Mouse (Mus musculus) frontal cortex, postnatal 10 days (tissue): Measurements from ENCODE around the gene Mob2.

Experiments used
- DNase-seq, 2 experiments: peaks; one replicate each; pipeline ENCODE4 v3.0.0; 2022; ENCODE audit warnings: low spot score in 2 of 2, mixed read lengths in 1 of 2

Mob2 gene

DNA sequence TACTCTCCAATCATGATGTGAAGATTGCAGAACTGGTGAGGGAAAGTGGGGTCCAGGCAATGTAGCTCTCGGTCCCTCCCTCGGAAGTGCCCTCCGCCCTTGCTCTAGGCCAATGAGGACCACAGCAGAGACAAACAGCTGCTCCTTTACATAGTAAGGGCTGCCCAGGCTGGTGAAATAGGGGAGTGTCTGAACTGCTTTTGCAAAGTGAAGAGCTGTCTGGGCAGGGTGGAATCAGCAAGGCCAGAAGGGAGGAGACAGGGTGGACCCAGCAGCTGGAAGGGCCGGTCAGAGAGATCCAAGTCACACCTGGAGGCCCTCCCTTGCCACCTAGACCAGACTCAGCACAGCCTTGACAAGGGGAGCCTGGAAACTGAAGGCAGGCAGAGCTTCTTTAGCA is 34.9 kb downstream of the Mob2 start:
- DNase-seq, result no peak

DNA sequence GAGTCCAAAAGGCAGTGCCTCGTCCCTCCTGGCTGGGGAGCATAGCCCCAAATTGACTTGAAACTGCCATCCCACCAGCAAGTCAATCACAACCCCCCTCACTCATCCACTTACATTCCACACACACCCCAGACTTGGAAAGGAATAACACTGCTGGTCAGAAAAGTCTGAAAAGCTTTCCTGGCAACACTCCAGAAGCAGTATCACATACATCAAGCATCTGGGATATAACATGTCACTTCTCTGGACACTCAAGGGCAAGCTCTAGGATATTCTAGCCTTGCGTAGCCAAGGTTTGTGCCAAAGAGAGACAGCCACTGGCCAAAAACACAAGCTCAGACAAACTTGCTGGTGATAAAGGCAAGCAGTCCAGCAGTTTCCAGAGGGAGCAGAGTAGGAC is 35.7 kb downstream of the Mob2 start:
- DNase-seq, result no peak

DNA sequence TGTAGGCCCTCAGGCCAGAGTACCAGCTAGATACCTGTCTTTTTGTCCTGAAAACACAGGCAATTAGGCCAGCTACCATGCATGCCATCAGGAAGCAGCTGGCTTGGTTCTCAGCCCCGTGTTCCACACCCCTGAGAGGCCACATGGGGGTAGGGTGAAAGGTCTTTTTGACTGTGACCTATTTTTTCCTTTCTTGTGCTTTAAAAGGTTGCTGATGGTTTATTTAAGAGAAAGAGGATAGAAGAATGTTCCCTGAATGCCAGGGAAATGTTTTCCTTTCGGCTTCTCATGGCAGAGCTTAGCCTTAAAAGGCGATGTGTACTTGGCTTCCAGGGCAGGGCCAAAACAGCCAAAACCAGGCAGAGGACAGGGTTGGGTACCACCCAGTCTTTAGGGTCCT is 40.0 kb downstream of the Mob2 start:
- DNase-seq, result no peak

DNA sequence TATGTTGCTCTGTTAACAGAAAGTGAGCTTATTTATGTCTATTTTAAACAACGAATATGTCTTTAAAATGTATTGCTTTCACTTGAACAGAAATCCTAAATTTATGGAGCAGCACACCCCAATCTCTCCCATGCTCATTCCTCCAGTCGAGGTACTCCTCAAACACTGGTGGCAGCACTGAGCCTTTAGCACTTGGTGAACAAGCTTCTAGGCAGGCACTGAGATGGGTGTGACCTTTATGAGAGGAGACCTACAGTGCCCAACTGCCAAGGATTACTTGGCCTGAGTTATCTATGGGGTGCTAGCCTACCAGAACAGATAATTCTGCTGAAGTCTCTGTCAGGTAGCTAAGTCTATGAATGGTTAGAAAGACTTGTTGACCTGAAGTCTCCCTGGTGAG is 41.2 kb downstream of the Mob2 start:
- no peak for DNase-seq

DNA sequence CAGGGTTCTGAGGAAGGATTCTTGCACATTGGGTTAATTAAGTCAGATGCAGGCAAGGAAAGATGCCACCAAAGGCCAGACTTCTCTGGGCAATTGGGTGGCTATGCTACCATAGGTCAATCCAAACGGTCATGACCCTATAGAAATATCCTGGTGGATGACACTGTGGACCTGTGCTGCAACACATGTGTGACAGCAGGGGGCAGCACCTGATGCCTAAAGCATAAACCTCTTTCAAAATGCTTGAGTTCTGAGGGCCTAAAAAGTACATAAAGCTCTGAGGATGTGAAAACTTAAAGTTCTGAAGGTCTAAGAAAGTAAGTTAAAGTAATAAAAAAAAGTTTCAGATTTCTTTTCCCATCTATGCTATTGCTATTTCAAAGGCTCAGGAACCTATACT is 44.3 kb downstream of the Mob2 start:
- DNase-seq, result no peak

DNA sequence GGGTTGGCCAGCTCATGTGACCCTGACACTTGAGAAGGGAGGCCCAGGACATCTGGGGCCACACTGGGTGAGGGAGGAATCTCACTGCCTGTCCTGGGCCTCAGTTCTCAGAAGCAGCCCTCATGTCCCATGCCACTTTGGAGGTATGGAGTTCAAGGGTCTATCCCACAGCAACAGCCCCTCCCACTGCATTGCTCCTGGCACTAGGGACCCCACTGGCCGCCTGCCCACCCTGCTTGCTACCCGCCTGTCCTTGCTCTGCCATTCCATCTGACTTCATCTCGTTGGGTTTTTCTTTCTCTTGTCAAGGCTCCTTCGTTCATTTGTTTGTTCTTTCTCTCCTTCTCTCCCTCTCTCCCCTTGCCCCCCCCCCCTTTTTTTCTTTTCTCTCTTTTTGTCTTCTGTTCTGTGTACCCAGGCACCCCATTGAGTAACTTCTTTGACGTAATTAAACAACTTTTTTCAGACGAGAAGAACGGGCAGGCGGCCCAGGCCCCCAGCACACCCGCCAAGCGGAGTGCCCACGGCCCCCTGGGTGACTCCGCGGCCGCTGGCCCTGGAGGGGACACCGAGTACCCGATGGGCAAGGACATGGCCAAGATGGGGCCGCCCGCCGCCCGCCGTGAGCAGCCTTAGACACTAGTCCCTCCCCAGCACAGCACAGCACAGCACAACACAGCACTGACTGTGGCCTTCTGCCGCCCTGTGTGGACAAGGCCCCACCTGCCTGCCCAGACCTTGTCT is 59.1 kb downstream of the Mob2 start:
- no peak for DNase-seq

DNA sequence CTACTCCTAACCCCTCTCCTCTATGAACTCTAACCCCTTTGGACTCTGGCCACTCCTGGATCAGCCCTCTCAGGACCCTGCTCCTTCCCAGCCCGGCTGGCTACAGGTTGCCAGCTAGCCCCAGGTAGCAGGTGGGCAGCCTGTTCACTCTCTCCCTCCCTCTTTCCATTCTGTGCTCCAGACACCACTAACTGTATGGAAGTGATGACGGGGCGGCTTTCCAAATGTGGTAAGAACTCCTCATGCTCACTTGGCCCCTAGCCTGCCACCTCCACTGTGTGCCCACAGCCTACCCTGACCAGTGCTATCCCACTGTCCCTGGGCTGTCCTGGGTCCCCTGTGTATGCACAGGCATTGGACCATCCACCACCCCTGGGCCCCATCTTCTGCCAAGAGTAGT is 60.2 kb downstream of the Mob2 start:
- DNase-seq, result no peak

DNA sequence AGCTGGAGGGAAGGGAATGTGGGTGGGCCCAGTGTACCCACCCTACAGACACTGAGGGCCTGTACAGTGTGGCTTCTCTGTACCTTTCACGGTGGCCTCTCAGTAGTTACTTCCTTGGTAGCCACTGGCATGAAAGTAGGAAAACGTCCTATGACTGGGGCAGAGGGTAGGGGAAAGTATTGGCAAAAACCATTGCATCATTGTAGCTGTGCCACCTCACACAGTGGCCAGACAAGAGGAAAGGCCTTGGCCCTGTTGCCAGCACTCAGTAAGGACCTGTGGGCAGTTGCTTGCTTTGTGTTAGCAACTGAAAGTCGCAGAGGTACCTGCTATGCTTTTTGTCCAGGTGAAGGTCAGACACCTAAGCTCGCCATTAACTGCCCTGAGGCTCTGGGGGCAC is 66.7 kb downstream of the Mob2 start:
- DNase-seq, result no peak

DNA sequence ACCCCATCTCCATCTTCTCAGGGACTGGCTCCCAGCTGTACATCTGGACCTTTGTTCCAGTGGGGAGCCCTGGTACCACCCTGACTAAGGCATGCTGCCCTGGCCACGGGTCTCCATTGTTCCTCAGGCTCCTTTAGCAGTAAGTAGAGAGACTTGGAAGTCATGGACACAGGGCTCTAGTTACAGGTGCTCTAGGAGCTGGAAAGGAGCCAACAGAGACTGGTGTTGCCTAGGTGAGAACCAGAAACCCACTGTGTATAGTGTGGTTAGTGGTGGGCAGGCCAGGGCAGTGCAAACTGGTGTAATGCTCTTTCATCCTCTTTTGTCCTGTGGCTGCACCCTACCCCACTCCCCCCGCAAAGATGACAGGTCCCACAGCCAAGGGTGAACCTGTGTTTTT is 69.7 kb downstream of the Mob2 start:
- DNase-seq, result no peak

DNA sequence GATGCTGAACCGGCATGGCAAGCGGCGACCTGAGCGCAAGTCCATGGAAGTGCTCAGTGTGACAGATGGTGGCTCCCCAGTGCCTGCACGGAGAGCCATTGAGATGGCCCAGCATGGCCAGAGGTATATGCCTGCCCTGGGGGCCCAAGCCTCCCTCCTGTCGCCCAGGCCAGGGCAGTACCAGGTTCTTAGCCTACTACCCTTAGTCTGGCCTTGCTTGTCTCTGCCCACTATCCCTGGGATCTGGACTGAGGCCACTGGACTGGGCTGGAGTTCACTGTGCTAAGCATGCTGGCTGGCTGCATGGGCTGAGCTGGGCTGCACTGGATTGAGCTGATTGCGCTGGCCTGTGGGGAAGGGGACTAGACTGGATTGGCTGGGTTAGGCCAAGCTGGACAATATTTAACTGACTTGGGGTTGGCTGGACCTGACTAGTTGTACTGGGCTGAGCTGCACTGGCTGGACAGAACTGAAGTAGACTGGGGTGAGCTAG is 72.5 kb downstream of the Mob2 start:
- no peak for DNase-seq

DNA sequence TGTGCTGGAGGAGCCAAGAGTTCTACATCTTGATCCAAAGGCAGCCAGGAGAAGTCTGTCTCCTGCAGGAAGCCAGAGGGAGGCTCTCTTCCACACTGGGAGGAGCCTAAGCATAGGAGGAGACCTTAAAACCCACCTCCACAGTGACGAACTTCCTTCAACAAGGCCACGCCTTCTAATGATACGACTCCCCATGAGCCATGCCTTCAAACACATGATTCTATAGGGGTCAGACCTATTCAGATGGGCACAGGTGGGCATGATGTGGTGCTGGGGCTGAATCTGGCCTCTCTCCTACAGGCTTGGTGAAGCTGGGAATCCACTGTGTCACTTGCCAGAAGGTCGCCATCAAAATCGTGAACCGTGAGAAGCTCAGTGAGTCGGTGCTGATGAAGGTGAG is 79.6 kb downstream of the Mob2 start:
- DNase-seq, result no peak

DNA sequence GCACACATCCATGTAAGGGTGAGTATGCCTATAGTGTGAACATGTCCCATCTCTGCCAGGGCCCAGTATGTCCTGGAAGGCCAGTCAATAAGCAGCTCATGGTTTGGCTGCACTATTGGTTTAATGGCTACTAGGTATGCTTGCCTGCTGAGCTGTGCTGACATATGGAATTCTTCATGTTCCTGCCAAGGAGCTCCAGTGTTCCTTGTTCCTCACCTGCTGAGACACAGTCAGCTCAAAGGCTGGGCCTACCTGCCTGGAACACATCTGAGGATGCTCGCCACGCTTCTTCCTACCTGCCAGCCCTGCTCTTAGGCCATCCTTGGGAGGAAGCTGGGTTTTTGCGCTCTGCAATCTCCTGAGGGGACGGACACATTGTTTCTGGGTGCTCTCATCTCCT is 81.6 kb downstream of the Mob2 start:
- no peak for DNase-seq

DNA sequence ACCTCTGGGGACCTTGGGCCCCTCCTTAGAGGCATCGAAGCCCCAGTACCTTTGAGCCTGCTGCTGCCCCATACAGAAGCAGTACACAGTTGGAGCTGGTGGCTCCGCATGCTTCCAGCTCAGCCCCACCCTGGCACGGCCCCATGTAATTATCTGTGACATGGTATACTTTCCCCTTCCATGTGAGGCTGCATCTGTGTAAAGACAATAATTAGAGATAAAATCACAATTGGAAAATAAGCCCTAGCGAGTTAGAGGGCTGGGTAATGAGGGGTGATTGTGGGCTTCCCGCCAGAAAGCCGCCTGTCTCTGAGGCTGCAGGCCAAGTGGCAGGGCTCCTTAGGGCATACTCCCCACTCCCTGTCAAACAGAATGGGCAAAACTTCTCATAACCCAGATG is 82.9 kb downstream of the Mob2 start:
- DNase-seq, result peak in 1 of 2 experiments; percentile 30

DNA sequence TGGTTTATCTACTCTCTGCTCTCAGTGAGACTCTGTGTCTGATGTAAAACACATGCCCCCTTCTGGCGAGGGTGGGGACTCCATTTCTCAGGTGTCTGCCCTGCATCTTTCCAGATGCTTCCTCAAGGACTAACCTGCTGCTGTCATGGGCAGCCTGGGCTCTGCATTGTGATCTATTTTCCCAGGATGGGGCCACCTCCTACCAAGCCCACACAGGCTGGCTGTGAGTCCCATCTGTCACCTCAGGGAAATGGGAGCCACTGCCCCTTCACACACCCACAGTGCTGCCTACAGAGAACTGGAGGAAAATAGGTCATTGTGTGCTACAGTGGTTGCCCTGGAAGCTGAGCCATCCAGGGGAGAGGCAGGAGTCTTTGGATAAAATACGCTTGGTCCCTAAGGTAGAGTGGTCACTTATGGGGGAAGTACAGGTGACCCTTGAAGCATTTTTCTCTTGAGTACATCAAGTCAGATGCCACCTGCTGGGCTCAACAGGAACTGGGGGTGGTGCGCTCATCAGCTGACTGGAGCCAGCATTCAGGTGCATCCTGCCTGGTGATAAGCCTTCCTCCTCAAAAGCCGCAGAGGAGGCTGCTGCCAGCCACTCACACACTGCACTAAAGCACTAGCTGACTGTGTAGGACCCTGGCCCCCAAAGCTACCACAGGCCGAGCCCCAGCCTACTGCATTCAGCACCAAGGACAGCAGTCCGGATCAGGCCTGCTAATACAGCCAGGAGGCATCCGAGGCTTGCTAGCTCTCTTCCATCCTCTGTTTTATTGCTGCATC is 87.8 kb downstream of the Mob2 start:
- no peak for DNase-seq

DNA sequence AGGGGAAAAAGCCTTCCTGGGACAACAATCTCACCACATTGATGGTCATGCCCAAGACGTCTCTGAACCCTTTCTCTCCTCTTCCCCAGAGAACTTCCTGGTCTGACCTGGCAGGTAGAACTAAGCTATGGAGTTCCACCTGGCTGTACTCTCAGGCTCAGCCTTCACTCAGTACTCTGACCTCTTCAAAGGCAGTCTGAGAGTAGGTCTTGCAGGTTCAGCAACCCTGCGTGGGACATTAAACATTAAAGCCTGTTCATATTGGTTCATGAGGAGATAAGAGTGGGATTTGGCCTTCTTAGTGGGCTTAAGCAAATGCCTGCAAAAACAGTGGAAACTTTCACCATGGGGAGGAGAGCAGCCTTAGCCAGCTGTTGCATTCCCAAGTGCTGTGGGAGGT is 94.6 kb downstream of the Mob2 start:
- DNase-seq, result no peak

DNA sequence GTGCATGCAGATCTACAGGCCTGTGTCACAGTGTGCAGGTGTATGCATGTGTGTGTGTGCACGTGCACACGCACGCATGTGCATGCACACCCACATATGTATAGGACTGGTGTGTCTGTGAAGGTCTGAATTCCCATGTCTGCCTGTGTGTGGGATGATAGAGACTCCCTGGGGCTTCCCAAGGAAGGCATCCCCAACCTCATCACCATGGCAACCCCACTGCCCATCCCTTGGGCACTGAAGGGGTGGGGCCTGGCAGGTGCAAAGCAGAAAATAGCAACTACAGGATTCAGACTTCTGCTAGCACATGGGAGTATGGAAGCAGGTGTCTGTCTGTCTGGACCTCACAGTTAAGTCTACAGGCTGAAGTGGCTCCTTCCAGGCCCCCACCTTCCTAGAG is 98.3 kb downstream of the Mob2 start:
- DNase-seq, result no peak

DNA sequence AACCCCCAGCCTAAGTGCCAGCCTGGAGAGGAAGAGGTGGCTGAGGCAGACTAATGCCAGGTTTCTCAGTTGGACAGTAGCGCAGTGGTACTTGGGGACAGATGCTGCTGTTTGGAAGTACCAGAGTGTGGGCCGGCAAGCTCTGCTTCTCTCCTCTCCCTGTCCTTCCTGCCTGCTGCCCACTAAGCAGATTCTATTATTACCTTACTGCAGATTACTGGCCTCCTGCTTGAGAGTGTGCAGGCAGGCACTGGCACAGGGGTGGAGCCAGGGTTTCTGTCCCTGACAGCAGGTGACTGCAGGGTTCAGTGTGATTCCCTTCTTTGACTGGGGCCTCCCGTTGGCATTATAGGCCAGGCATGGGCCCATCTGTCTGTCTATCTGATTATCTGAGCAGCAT is 99.4 kb downstream of the Mob2 start:
- no peak for DNase-seq

DNA sequence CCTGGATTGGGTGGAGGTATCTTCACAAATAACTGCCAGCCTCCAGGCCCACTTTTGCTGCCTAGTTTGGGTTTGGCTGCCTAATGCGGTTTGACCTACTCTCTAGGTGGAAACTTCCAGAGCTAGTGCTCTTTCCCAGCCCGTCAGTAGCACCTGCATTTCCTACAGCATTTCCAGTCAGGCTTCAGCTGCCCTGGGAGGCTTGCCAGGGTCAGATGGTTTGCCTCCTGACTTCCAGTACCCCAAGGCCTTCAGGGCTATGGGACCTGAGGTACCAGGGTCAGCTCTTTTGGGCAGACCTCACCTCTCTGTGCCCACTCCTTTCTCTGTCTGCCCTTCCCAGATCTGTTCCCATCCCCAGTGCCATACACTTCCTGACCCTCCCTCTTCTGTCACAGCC is 99.9 kb downstream of the Mob2 start:
- no peak for DNase-seq

DNA sequence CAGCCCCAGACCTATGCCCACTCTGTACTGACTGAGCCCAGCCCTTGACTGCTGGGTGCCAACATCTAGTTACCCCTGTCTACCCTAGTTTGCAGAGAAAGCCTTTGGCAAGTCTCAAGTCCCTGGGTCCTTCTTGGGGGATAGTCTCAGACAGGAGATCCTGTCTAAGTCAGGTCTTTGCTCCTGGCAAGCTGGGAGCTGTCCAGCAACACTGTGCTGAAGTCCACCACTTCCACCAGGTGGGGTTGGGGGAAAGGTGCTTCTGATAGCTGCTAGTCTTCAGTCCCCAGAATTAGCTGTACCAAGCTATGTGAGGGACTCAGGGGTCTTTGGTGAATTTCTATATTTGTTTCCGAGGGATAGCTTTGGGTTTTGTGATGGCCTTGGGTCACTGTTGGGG is 101.7 kb downstream of the Mob2 start:
- no peak for DNase-seq
